8 mouse cellular contexts compared by ENCODE assay signal in the genomic region with DNA sequence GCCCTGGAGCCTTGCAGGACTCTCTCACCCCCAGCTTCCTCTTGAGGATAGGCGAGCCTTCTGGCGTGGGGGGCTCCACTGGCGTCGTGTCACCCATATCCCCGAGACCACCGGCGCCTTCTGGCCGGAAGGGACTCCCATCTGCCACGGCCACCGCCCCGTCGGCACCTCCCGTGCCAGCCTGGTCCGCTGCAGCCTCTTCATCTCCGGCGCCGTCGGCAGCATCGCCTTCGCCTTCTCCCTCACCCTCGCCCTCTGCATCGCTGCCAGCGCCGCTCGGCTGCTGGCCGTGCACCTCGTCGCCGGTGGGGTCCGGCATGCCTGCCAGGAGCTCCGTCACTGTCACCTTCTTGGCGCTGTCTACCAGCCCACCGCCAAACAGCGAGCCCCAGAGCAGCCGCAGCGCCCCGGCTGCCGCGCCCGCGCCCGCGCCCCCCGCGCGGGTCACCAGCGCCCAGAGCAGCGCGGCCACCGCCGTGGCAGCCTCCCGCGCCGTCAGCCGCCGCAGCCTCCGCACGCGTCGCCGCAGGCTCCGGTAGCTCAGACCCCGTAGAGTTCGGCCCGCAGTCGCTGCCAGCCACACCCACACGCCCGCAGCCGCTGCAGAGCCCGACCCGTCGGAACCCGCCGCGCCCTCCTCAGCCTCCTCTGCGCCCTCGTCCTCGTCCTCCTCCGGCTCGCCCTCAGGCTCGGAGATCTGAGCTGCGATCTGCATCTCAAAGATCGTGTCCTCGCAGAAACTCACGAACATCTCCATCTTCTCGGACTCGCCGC. TPM values are rescaled to one million over a fixed set of nuclear protein-coding genes. Genes with fewer than 3 reads are reported as not detected.
DNase-seq lines count a peak whose midpoint lies in the region; ATAC-seq lines count a peak whose summit lies in the region.

No protein-coding gene starts in this region.

- DNase-seq in CD4-positive helper T cell, adult 2 months (ENCODE audit: low read depth, low spot score): peak; percentile 36
- peak; percentile 29 for DNase-seq in forebrain, embryonic 14.5 days (ENCODE audit: low spot score)
- no peak for DNase-seq in Muller cell, postnatal 12 days (ENCODE audit: inconsistent ontology term)
- no peak for DNase-seq in spleen, adult 12 weeks (ENCODE audit: low spot score)
- no peak for DNase-seq in spleen, postnatal 10 days (ENCODE audit: low spot score in 2 of 2)

- peak overlapping the region; percentile 48 for H3K9ac ChIP-seq in forebrain, embryonic 14.5 days (ENCODE audit: low read length)

- H3K36me3 ChIP-seq in erythroblast, embryonic 14.5 days (ENCODE audit: control insufficient read depth): no peaks in the 10 kb centered on the region
- no peaks in the 10 kb centered on the region for H3K36me3 ChIP-seq in forebrain, embryonic 14.5 days (ENCODE audit: control insufficient read depth, insufficient read depth, low read length)

- H3K4me3 ChIP-seq in erythroblast, embryonic 14.5 days (replicated peaks): peak overlapping the region; percentile 34
- H3K4me3 ChIP-seq in forebrain, embryonic 14.5 days (ENCODE audit: low read depth, low read length): peak overlapping the region; percentile 37

- peaks cover 51% of the 10 kb centered on the region for H3K27me3 ChIP-seq in erythroblast, embryonic 14.5 days (ENCODE audit: control insufficient read depth)
- H3K27me3 ChIP-seq in forebrain, embryonic 14.5 days (replicated peaks; ENCODE audit: control insufficient read depth, insufficient read depth, low read length): peaks cover 31% of the 10 kb centered on the region

- peak overlapping the region; percentile 60 for H3K4me2 ChIP-seq in forebrain, embryonic 14.5 days (ENCODE audit: low read length)

- peaks cover 18% of the 10 kb centered on the region for H3K9me3 ChIP-seq in erythroblast, embryonic 14.5 days (ENCODE audit: control insufficient read depth, low read length)
- H3K9me3 ChIP-seq in forebrain, embryonic 14.5 days (replicated peaks; ENCODE audit: control insufficient read depth, low read length): peaks cover 4% of the 10 kb centered on the region; the same call in 1 of the 2 replicates

- no peak overlapping the region for H3K27ac ChIP-seq in forebrain, embryonic 14.5 days (ENCODE audit: low read depth, low read length)

- ATAC-seq in erythroblast, adult 5-6 weeks (replicated peaks; ENCODE audit: low FRiP score, poor library complexity, severe bottlenecking): no peak
- no peak for ATAC-seq in forebrain, embryonic 14.5 days
- ATAC-seq in megakaryocyte progenitor cell, adult 5-6 weeks (replicated peaks; ENCODE audit: poor library complexity): peak; percentile 25; the same call in 1 of the 2 replicates

- peaks cover 16% of the 10 kb centered on the region for H3K4me1 ChIP-seq in erythroblast, embryonic 14.5 days (ENCODE audit: control insufficient read depth)
- H3K4me1 ChIP-seq in forebrain, embryonic 14.5 days (ENCODE audit: control insufficient read depth, insufficient read depth, low read length): no peaks in the 10 kb centered on the region; the same call in 1 of the 2 replicates

- WGBS in forebrain, embryonic 14.5 days: 5% methylated on average over 68 of the region's 88 CpGs

RNA-seq across cellular contexts. Expression of a gene that starts 37.8 kb away (rescaled TPM):
- 8.4 and 11.7 TPM in 2 replicates for polyA plus RNA-seq in erythroblast, embryonic 14.5 days (2012)
- total RNA-seq in erythroblast, adult 5-6 weeks (2015; ENCODE audit: low replicate concordance): 5.6 and 6.7 TPM in 2 replicates
- total RNA-seq in erythroblast, adult 5-6 weeks (2017; ENCODE audit: low replicate concordance): 11.3 and 11.8 TPM in 2 replicates
- 6.1 and 6.9 TPM in 2 replicates for polyA plus RNA-seq in forebrain, embryonic 14.5 days (2014; fragmentation: Nextera tagmentation; extraction: Ambion mirVana)
- 38.5 and 49.8 TPM in 2 replicates for total RNA-seq in megakaryocyte progenitor cell, adult 5-6 weeks (2015)
- total RNA-seq in megakaryocyte progenitor cell, adult 5-6 weeks (2017): 62.8 and 65.6 TPM in 2 replicates

RNA-seq across cellular contexts. Expression of a gene that starts 38.0 kb away (rescaled TPM):
- 17.8 and 48.0 TPM in 2 replicates for polyA plus RNA-seq in erythroblast, embryonic 14.5 days (2012)
- total RNA-seq in erythroblast, adult 5-6 weeks (2015; ENCODE audit: low replicate concordance): 50.7 and 81.1 TPM in 2 replicates
- total RNA-seq in erythroblast, adult 5-6 weeks (2017; ENCODE audit: low replicate concordance): 115 and 133 TPM in 2 replicates
- polyA plus RNA-seq in forebrain, embryonic 14.5 days (2014; fragmentation: Nextera tagmentation; extraction: Ambion mirVana): 345 and 412 TPM in 2 replicates
- 248 and 305 TPM in 2 replicates for total RNA-seq in megakaryocyte progenitor cell, adult 5-6 weeks (2015)
- total RNA-seq in megakaryocyte progenitor cell, adult 5-6 weeks (2017): 384 and 406 TPM in 2 replicates

RNA-seq across cellular contexts. Expression of a gene that starts 57.5 kb away (rescaled TPM):
- polyA plus RNA-seq in erythroblast, embryonic 14.5 days (2012): 86.9 and 109 TPM in 2 replicates
- 42.0 and 55.3 TPM in 2 replicates for total RNA-seq in erythroblast, adult 5-6 weeks (2015; ENCODE audit: low replicate concordance)
- 45.1 and 45.4 TPM in 2 replicates for total RNA-seq in erythroblast, adult 5-6 weeks (2017; ENCODE audit: low replicate concordance)
- polyA plus RNA-seq in forebrain, embryonic 14.5 days (2014; fragmentation: Nextera tagmentation; extraction: Ambion mirVana): 101 and 128 TPM in 2 replicates
- total RNA-seq in megakaryocyte progenitor cell, adult 5-6 weeks (2015): 86.4 and 87.2 TPM in 2 replicates
- total RNA-seq in megakaryocyte progenitor cell, adult 5-6 weeks (2017): 47.1 and 49.5 TPM in 2 replicates

Comparison
In these comparisons a context has a peak if more than half of its experiments do, and no peak if none do; other contexts are left out.
1. DNase-seq: peak in CD4-positive helper T cell, adult 2 months (single experiment) and forebrain, embryonic 14.5 days (single experiment); none in Muller cell, postnatal 12 days (single experiment), spleen, adult 12 weeks (single experiment) and spleen, postnatal 10 days (0 of 2).